Mouse (Mus musculus): ENCODE measurements around the gene Parvb.

The Parvb gene

DNA sequence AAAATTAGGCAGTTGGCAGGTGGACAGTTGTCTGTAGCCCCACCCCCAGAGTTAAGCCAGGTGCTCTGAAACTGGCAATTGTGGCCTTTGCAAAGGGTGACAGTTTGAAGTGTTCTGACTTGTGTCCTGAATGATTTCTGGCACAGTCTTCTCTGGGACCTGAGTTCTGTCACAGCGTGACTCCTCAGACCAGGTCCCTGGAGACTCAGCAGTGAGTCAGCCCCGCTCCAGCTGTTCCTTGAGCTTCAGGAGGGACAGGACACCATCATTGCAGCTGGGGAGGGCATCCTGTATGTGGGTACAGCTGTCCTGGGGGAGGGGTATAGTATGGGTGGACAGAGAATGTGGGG, 19.1 kb upstream of the Parvb start:
- POLR2A ChIA-PET, result interaction anchor here (0.6 to 5.9 kb wide), 27 partner anchors 8 to 508 kb away, joined by 3 to 53 read pairs (median 7); partner anchors contain the start of genes Samm50 (in 3 of the 4), Parvb (in 1 of the 4) and Pnpla3 (in 1 of the 4)

DNA sequence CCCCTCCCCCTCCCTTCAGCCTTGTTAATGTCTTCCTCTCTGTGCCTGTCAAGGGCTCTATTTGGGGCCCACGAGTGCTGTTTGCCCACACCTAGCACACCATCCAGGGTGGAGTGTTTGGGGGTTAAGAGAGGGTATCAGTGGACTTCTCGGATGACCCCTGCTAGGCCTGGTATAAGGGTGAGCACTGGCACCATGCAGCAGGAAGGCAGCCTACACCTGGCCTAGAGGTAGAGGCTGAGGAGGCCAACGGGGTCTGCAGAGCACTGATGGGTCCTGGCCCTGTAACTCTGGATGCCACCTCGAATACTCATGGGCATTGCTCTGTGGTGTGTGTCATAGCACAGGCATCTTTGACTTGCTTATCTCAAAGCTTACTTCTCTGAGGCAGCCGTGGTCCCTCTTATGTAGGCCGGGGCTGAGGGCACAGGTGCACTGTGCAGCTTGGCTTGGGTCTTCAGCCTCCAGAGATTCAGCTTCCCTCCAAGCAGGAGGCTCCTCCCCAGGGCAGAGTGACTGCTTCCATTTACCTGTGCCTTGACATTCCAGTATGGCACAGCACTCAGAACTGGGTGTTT, 18.6 kb upstream of the Parvb start:
- CTCF ChIA-PET, result interaction anchor here in 3 of 4 experiments (0.8 to 2.7 kb wide), 10 partner anchors 10 to 416 kb away, joined by 3 to 21 read pairs (median 7); no protein-coding TSS in a partner anchor
- POLR2A ChIA-PET, result interaction anchor here in 3 of 4 experiments (0.7 to 7.6 kb wide), 7 partner anchors 16 to 60 kb away, joined by 3 to 53 read pairs (median 4); partner anchors contain the start of gene Samm50 (in 1 of the 3)

More for the DNA sequence above, 19.1 kb upstream of the Parvb start:
- CTCF ChIA-PET, result interaction anchor here (0.5 to 2.8 kb wide), 123 partner anchors 8 to 488 kb away, joined by 3 to 45 read pairs (median 5); partner anchors contain the start of genes Samm50 (in 3 of the 4), Parvb (in 1 of the 4) and Pnpla3 (in 1 of the 4)

DNA sequence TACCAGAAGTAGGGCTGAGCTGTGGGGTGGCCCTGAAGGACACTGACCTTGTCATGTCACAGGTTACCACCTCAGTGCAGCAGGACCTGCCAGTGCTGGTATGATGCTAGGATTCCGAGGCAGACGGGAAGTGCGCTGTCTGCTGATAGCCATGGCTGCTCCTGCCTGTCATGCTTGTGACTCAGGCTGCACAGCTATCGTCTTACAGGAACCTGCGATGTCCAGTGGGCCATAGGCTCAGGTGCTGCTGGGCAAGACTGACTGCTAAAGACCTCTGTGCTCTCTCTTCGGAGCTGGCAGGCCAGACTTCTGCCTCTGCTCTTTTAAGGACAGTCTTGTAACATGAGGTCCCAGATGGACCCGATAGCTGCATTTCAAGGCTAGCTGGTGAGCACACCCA, 17.4 kb upstream of the Parvb start:
- CTCF ChIA-PET, result interaction anchor here in 2 of 4 experiments (0.8 to 2.7 kb wide), 7 partner anchors 8 to 415 kb away, joined by 3 to 14 read pairs (median 3); partner anchors contain the start of gene Samm50 (in 1 of the 2)
- POLR2A ChIA-PET, result interaction anchor here (0.7 to 7.6 kb wide), 18 partner anchors 9 to 89 kb away, joined by 3 to 53 read pairs (median 3); partner anchors contain the start of genes Samm50 (in 2 of the 4) and Parvb (in 1 of the 4)

- POLR2A ChIA-PET, result interaction anchor here in 3 of 4 experiments (1.0 to 7.6 kb wide), 15 partner anchors 8 to 83 kb away, joined by 3 to 53 read pairs (median 6); partner anchors contain the start of genes Samm50 (in 2 of the 3) and Parvb (in 1 of the 3)
- CTCF ChIA-PET, result interaction anchor here in 3 of 4 experiments (0.6 to 2.7 kb wide), 5 partner anchors 8 to 457 kb away, joined by 3 to 14 read pairs (median 4); partner anchors contain the start of gene Samm50 (in 1 of the 3)
Observed at GRCm38 (mm10) chr15:84215273-84215672, 16.6 kb upstream of the Parvb start.

GRCm38 (mm10) chr15:84216026-84216425, 15.8 kb upstream of the Parvb start:
- POLR2A ChIA-PET, result interaction anchor here (0.6 to 7.6 kb wide), 16 partner anchors 10 to 189 kb away, joined by 3 to 53 read pairs (median 4); partner anchors contain the start of genes Samm50 (in 2 of the 4), Parvb (in 1 of the 4) and Pnpla3 (in 1 of the 4)

DNA sequence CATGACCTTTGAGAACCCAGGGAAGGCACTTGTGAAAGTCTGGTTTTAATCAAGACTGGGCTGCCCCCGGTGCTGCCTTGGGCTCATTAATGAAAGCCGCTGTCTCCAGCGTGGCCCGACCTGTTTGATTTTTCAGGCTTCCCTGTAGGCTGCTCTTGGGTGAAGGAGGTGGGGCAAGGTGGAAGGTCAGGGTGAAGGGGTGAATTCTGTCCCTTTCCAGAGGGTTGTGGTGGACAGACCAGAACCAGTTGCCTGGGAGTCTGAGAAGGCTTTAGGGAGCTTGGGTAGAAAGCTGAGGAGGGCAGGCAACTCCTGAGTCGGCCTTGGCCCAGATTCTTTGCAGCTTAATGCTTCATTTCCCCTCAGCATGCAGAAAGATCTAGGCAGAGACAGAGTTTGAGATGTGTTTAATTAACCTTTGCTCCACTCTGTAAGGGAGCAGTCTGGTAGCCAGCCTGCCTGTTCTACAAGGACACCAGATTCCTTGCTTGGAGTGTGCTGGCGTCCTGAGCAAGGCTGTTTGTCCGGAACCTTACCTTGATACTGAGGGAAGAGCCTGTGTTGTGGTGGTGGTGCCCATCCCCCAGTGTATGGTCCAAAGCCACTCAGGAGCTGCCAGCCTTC, 15.3 kb upstream of the Parvb start:
- POLR2A ChIA-PET, result interaction anchor here (0.6 to 7.6 kb wide), 17 partner anchors 9 to 189 kb away, joined by 3 to 53 read pairs (median 4); partner anchors contain the start of genes Samm50 (in 2 of the 4), Parvb (in 1 of the 4) and Pnpla3 (in 1 of the 4)
- CTCF ChIA-PET, result interaction anchor here in 2 of 4 experiments (0.6 to 1.1 kb wide), 2 partner anchors 44 to 324 kb away, joined by 3 to 4 read pairs; no protein-coding TSS in a partner anchor

More at GRCm38 (mm10) chr15:84216026-84216425, 15.8 kb upstream of the Parvb start:
- CTCF ChIA-PET, result interaction anchor here in 2 of 4 experiments (0.6 to 2.7 kb wide), 3 partner anchors 8 to 44 kb away, joined by 3 to 14 read pairs (median 3); no protein-coding TSS in a partner anchor

DNA sequence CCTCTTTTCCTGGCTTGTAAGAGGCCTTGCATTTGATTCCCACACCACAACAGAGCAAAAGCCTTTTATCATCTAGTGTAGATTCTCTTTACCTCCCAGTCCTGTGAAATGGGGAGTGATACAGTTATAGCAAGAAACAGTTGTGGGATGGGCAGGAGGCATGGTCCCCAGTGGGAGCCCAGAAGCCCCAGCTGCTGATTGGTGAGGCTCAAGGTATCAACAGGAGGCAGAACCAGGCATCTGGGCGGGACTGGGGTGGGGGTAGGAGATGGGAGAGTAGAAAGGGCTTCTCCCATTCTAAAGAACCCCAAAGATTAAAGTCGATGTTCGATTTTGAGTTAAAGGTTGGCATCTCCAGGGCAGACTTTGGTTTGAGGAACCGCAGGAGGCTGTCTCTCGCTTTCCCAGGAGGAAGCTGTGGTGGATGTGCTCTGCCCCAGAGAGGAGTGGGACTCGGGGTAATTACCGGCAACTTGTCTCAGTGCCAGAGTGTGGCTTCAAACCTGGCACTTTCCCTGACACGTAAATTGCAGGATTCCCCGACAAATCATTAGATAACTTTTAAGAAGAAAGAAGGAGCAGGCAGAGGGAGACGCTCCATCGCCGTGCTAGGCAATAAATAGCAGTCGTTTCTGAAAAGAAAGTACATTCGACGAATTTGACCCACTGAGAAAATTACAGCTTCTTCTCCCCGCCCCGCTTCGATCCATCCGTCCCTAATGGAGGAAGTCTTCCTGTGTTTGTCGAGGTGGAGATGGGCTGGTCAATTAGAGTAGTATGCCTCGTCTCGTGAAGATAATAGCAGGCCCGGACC, 13.7 kb upstream of the Parvb start:
- ChIA-PET POLR2A (interaction anchor here (0.6 to 7.6 kb wide), 15 partner anchors 9 to 1106 kb away, joined by 3 to 53 read pairs (median 5); partner anchors contain the start of genes Samm50 (in 2 of the 4) and Parvb (in 1 of the 4)), CTCF (interaction anchor here in 3 of 4 experiments (0.6 to 1.5 kb wide), 6 partner anchors 13 to 1490 kb away, joined by 3 to 5 read pairs (median 3); no protein-coding TSS in a partner anchor)

- POLR2A ChIA-PET, result interaction anchor here in 3 of 4 experiments (0.6 to 7.6 kb wide), 14 partner anchors 10 to 49 kb away, joined by 3 to 53 read pairs (median 4); partner anchors contain the start of genes Samm50 (in 2 of the 3) and Parvb (in 1 of the 3)
- CTCF ChIA-PET, result interaction anchor here (0.6 to 1.5 kb wide), 5 partner anchors 9 to 147 kb away, joined by 3 to 4 read pairs (median 3); partner anchors contain the start of gene Samm50 (in 1 of the 4)
Observed at GRCm38 (mm10) chr15:84218783-84219271, 13.0 kb upstream of the Parvb start.

- CTCF ChIA-PET, result interaction anchor here in 3 of 4 experiments (1.0 to 1.9 kb wide), 6 partner anchors 9 to 107 kb away, joined by 3 to 16 read pairs (median 4); no protein-coding TSS in a partner anchor
- POLR2A ChIA-PET, result interaction anchor here in 3 of 4 experiments (0.5 to 1.8 kb wide), 6 partner anchors 9 to 51 kb away, joined by 3 to 8 read pairs (median 5); partner anchors contain the start of gene Samm50 (in 1 of the 3)
Observed at GRCm38 (mm10) chr15:84221539-84221938, 10.3 kb upstream of the Parvb start.

GRCm38 (mm10) chr15:84223423-84223822, 8.4 kb upstream of the Parvb start:
- CTCF ChIA-PET, result interaction anchor here (0.6 to 2.6 kb wide), 24 partner anchors 9 to 1258 kb away, joined by 3 to 21 read pairs (median 4); partner anchors contain the start of gene Pnpla3 (in 1 of the 4)
- POLR2A ChIA-PET, result interaction anchor here (0.6 to 2.0 kb wide), 16 partner anchors 9 to 392 kb away, joined by 3 to 8 read pairs (median 4); partner anchors contain the start of genes Parvb (in 2 of the 4) and Samm50 (in 1 of the 4)

- ChIA-PET CTCF (interaction anchor here in 2 of 4 experiments (2.3 to 3.0 kb wide), 3 partner anchors 11 to 13 kb away, joined by 10 to 21 read pairs (median 16); no protein-coding TSS in a partner anchor), POLR2A (interaction anchor here in 2 of 4 experiments (2.0 kb wide), 2 partner anchors 9 to 16 kb away, joined by 5 to 6 read pairs; no protein-coding TSS in a partner anchor)
Observed at GRCm38 (mm10) chr15:84224779-84225178, 7.1 kb upstream of the Parvb start.

GRCm38 (mm10) chr15:84226918-84227317, 4.9 kb upstream of the Parvb start:
- ChIA-PET CTCF (interaction anchor here (0.7 to 3.0 kb wide), 10 partner anchors 8 to 153 kb away, joined by 3 to 16 read pairs (median 6); no protein-coding TSS in a partner anchor), POLR2A (interaction anchor here in 2 of 4 experiments (0.8 to 2.0 kb wide), 10 partner anchors 8 to 133 kb away, joined by 3 to 12 read pairs (median 5); no protein-coding TSS in a partner anchor)

DNA sequence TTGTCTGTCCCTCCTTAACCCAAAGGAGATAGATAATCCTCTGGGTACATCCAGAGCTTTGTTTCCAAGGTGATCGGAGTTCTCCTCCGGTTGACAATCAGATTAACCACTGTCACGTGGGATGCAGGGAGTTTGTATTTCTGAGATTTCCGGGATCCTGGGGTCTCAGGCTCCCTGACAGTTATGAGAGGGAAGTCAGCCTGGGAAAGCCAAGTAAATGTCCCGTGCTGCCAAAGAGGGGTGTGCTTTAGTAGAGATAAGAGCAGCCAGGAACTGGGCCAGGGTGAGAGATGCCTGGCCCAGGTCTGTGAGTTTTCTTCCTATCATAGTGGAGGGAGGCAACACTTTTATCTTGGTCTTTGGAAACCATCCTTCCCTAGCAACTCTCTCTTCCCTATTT, 1.2 kb upstream of the Parvb start:
- CTCF ChIA-PET, result interaction anchor here in 1 of 4 experiments (0.6 to 0.7 kb wide), 2 partner anchors 18 to 23 kb away, joined by 3 to 5 read pairs; no protein-coding TSS in a partner anchor
- POLR2A ChIA-PET, result interaction anchor here in 3 of 4 experiments (1.2 to 3.6 kb wide), 6 partner anchors 10 to 39 kb away, joined by 5 to 26 read pairs (median 6); partner anchors contain the start of gene Samm50 (in 2 of the 3)

DNA sequence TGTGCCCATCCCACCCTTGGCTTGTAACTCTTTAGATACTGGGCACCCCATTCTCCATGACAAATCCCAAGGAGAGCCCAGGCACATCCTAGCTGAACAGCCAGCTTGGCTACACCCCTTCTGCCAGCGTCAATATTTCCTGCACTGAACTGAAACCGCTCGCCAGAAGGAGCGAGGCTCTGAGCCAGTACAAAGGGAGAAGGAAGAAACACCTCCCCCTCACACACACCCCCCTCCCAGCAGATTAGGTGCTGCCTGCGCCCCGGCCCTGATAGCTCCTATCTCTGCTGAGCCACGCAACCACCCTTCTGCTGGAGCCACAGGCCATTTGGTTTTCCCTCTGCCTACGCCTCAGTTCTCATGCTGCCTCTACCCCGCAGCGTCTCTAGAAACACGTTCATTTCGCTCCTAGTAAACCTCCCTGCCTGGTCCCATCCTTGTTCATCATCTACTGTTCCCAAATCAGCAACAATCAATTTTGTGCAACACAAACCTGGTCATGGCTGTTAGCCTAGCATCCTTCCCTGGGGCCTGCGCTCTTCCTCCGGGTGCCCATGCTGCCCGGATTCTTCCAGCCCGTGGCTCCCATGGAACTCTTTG, 630 bp upstream of the Parvb start:
- POLR2A ChIA-PET, result interaction anchor here in 3 of 4 experiments (1.0 to 3.6 kb wide), 8 partner anchors 8 to 122 kb away, joined by 3 to 26 read pairs (median 6); partner anchors contain the start of gene Samm50 (in 1 of the 3)
- CTCF ChIA-PET, result interaction anchor here (0.6 to 1.1 kb wide), 8 partner anchors 13 to 329 kb away, joined by 3 to 19 read pairs (median 4); partner anchors contain the start of gene Pnpla3 (in 1 of the 4)

DNA sequence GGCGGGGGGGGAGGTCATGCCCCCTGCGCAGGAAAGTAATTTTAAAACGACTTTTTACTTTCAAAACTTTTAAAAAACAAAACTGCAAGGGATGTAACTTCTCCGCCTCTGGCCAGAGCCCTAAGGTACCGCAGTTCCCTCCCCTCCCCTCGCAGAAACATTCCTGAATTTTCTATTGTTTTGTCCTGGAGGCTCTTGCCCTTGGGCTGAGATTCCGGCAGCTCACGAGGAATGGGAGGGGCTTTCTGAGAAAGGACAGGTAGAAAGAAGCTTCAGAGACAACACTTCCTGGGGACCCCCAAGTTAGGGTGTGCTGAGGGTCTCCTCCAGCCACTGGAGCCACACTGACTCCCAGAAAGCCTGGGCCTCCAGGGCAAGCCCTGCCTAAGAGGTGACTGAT, 766 bp downstream of the Parvb start:
- POLR2A ChIA-PET, result interaction anchor here (0.5 to 2.5 kb wide), 19 partner anchors 9 to 1111 kb away, joined by 3 to 12 read pairs (median 4); partner anchors contain the start of genes Samm50 (in 2 of the 4) and Pnpla3 (in 1 of the 4)
- CTCF ChIA-PET, result interaction anchor here in 3 of 4 experiments (0.6 to 3.9 kb wide), 5 partner anchors 20 to 41 kb away, joined by 4 to 21 read pairs (median 5); partner anchors contain the start of gene Samm50 (in 1 of the 3)
